Mouse (Mus musculus) monocyte, adult 2 months (primary cell): ENCODE data around the gene Itga2b.

Source experiments
- DNase-seq, 2 experiments: peaks; one replicate each; pipeline ENCODE4 v3.0.0; 2022; ENCODE audit warnings: low spot score in 2 of 2, low read depth in 1 of 2

Gene Itga2b

DNA sequence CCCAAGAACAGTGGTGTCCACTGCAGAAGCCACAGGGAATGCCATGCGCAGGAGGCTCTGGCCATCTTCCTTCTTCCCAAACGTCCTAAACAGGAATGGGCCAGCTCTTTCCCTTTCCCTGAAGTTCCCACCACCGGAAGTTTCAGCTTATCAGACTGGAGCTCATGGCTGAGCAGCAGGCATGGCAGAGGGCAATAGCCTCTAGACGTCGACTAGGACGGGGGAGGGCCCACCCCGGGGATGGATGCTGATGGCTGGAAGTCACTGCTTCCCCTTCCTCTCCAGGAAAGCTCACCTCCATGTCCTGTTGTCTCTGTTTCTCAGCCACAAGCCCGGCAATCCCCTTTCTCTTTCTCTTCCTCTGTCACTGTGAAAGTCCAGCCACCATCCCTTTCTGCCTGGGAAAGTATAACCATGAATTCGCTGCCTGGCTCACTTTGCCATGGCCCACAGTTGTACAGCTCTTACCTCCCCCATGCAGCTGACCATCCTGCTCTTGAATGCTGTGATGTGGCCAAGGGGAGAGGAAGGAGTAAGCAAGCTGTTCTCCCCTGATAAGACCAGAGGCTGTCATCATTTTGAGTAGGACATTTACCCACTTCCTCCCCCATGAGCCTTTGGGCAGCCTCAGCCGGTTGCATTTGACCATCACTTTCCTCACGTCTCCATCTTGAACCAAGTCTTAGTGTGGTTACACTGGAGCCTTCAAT, at the start of gene Itga2b:
TSS of gene Itga2b (minus strand) at position 475 of the 710 bp plus-strand sequence.
- no peak for DNase-seq

DNA sequence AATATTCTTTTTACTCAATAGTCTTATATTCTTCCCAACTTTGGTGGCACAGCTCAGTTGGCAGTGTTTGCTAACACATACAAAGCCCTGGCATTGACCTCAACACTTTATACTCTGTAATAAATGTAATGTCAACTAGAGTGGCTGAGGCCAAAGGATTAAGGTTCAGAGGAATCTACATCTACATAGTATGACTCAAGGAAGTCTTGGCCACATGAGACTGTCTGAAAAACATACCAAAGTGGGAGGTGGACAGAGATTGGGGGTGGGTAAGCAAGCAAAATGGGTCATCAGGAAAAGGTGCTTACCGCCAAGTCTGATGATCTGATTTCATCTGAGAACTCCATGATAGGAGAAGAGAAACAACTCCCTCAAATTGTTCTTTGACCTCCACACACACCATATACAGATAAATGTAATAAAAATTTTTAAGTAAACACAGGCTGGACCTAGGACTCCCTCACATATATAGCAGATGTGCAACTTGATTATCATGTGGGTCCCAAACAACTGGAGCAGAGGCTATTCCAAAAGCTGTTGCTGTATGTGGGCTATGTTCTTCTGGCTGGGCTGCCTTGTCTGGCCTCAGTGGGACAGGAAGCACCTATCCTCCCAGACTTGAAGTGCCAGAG, 45.0 kb upstream of the Itga2b start:
- DNase-seq, result no peak

DNA sequence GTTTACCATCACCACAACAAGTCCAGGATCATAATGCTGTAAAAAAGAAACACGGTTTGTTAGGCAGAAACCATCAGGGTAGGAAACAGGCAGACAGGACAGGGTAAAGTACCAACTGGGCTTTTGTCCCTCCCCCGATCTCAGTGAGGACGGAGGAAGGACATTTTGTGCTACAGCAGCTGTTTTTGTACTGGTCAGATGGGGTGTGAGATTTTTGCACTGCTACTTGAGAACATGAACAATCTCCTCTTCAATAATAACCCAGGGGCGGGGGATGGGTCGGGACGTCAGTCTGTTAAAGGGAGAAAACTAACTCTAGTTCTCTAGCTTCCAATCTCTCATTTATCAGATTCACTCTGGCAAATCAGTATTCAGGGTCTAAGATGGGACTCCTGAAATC, 40.3 kb upstream of the Itga2b start:
- DNase-seq, result no peak

DNA sequence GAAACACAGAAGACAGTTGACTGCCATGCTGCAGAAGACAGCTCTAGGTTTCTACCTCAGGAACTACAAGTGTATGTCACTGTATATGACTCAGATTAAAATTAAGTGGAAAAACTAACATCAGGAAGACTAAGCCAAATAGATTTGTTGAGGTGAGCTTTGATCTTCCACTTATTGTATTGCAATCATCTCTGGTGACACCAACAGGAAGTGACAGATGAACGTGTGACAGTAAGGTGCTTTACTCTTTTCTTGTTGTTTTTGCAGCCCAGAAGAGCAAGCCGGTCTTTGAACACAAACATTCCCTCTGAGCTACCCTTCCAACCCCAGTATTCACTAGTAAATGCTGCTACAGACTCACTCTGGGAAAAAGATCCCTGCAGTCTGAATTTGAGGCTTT, 26.8 kb upstream of the Itga2b start:
- DNase-seq, result no peak

DNA sequence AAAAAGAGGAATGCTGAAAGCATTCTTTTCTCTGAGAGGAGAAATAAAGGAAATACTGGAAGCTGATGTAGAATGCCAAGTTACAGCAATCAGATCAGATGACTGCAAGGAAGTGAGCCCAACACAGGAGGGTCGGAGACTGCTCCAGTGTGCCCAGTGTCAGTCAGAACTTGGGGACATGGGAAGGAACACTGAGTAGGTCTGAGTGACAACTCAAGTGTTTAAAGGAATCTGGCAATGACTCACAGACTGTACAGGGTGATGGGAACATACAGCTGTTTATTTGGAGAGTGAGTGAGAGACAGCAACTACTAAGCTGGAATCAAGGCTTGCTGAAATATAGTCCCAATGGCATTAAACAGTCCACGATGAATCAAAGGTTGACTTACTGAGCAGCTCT, 26.3 kb upstream of the Itga2b start:
- no peak for DNase-seq

DNA sequence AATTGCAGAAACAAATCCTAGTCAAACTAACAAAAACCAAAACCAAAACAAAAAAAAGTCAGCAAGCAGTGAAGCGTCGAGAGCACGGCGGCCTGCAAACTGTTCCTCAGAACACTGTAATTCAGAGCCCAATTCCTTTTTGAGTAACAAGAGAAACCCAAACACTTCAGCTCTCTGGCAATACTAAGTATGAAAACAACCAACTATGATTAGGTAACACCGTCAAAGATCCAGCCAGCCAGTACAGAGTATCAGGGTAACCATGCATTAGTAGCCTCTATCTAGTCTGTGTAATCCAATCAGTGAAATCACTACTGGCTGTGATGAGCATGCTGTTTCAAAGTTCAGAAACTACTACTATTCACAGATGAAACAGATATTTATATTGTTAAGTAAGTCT, 25.8 kb upstream of the Itga2b start:
- DNase-seq, result no peak

DNA sequence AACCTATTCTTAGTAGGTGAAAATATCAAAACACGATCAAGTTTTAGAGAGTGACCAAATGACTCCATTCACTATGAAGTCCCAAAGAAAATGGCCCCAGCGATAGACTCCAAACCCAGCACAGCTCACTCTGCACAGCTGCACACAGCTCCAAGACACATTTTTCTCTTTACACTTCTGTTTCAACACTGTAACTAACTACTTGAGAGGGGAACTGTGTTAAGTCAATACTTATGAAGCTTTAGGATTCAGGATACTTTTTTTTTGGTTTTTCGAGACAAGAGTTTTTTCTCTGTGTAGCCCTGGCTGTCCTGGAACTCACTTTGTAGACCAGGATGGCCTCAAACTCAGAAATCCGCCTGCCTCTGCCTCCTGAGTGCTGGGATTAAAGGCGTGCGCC, 25.2 kb upstream of the Itga2b start:
- no peak for DNase-seq

DNA sequence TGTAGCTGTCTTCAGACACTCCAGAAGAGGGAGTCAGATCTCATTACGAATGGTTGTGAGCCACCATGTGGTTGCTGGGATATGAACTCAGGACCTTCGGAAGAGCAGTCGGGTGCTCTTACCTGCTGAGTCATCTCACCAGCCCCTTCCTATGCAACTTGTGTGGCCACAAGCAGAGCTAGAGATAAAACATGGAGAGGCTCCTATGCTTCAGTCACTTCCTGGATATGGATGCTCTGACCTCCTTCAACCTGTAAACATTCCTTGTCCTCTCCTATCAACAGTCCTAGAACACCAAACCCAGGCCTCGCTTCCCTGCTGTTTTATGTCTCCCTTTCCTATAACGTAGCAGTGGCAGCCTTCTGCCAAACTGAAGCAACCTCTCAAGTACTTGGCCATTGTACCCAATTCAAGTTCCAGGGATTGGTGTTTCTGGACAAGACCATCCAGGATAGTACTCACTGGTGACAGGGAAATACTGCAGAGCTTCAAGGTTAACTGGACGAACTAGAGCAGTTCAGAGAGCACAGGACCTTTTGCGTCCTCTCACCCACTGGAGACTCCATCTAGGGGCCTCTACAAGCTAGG, 24.2 kb upstream of the Itga2b start:
- DNase-seq, result no peak

DNA sequence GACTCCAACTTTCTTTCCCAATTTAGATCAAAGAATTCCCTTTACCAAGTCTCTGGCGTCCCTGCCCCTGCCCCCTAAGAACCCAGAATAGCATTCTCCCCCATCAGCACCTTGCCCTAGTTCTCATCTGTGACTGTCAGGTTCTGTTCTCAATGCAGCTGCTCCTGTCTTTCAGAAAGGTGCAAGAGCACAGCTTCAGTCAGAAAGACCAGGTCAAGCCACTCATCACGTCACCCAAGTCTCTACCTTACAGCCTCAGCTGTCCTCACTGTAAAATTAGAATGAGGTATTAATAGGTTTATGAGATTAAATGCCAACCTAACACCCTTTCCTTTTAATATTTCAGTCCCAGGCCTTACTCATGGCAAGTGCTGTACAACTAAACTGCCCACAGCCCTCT, 23.3 kb upstream of the Itga2b start:
- no peak for DNase-seq

DNA sequence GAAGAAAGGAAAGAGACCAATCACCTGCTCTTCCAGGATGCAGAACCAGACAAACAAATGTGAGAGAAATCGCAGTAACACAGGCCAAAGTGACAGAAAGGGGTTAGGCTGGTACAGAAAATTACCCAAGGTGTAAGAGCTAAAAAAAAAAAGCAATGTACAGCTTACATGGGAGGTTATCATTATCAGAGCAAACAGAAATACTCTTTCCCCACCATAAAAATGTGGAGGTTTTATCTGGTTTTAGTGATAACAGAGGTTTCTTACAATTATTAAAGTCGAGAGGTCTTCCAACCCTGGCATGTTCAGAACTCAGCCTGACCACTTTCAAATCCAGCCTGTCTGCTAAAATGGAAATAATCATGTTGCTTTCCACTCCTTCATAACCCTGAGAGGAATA, 18.0 kb upstream of the Itga2b start:
- no peak for DNase-seq

DNA sequence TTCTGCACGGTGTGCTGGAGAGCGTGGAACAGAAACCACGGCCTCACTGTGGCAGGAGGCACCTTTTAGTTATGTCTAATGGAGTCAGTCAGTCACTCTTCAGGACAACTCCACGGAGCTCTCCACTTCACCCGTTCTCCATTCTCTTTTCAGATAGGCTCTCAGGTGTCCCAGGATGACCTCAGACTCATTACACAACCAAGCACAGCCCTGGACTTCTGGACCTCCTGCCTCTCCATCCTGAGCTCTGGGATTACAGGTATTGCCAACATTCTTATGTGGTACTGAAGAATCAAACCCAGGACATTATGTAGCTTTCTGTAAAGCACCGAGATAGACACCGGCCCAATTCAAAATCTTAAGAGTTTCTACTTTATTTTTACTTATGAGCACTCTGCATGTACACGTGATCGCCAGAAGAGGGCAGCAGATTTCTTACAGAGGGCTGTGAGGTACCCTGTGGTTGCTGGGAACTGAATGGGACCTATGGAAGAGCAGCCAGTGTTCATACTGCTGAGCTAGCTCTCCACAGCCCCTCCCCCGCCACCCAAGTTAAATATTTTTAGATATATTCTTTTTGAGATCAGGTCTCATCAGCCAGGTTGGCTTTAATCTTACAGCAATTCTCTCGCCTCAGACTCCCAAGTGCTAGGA, 16.9 kb upstream of the Itga2b start:
- DNase-seq, result no peak

DNA sequence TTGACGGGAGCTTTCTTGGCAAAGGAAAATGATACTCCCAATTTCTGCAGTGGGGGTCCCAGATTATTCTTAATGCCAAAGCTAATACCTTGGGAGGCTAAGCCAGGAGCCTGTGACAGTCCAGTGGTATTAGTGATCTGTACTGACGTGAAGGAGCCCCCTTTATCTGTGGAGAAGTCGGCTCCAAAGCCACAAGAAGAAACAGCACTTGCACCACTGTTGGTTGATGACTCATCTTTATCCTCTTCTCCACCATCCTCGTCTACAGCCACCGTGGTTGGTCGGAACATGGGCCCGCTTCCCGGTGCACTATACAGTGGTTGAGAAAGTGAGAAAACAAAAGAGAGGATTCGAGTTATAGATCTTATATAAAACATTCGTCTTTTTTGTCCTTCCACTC, 11.9 kb upstream of the Itga2b start:
- DNase-seq, result no peak

DNA sequence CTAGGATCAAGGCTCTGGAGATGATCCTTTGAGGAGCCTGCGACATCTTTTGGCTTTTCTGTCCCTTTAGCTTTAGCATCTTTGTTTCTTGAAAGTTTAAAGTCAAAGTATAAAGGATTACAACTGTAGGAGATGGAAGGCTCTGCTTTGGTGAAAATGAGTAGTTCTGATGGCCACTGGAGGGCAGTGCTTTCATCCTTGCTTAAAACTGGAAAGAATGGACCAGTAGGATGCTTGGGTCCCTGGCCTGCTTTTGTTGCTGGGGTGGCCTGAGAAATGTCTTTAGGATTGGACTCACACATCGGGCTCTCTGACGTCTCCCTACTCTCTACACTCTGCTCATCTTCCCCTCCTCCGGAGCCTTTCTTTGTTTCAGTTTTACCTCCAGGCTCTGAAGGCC, 11.0 kb upstream of the Itga2b start:
- DNase-seq, result no peak

DNA sequence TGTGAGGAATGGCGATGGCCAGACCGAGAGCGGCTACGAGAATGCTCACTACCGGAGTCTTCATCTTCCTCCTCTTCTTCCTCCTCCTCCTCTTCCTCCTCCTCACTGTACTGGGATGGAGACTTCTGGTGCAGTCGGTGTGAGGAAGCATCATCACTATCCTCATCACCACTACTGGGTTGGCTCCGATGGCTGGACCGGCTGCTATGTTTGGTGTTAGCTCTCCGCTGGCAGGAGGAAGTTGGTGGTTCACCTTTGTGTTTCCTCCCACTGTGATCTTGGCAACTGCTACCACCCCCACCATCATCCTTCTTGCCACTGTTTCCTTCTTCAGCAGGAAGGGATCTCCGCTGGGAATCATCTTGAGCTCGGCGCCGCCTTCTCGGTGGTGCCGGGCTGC, 10.2 kb upstream of the Itga2b start:
- DNase-seq, result no peak

DNA sequence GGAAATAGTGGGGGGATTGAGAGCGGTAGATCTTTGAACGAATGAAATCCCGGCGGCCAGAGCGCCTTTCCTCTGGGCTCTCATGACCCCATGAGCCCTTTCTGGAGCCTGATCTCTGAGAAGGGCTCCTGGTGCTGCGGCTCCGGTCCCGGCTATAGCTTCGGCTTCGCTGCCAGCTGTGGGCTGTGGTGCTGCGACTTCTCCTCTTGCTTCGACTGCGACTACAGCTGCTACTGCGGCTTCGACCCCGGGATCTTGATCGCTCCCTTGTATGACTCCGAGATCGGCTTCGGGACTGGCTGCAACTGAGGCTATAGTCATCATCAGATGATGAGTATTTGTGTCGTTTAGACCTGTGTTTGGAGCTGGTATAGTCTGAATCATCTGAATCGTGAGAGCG, 9.7 kb upstream of the Itga2b start:
- DNase-seq, result no peak

DNA sequence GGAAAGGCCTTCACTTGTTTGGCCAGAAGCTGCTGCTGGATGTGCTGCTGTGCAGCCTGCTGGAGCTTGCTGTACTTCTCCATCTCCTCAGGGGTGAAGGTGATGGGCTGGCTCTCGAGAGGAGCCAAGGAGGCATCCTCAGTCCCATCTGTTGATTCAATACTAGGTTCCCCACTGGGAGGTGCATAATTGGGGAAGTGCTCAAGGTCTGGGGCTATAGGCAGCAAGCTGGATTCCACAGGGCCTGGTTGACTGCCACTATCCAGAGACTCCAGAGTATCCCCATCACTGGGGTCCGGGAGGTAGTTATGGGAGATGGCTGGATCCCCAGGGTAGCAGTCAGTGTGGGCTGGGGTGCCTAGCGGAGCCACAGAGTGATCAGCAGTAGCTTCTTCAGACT, 8.7 kb upstream of the Itga2b start:
- DNase-seq, result no peak

DNA sequence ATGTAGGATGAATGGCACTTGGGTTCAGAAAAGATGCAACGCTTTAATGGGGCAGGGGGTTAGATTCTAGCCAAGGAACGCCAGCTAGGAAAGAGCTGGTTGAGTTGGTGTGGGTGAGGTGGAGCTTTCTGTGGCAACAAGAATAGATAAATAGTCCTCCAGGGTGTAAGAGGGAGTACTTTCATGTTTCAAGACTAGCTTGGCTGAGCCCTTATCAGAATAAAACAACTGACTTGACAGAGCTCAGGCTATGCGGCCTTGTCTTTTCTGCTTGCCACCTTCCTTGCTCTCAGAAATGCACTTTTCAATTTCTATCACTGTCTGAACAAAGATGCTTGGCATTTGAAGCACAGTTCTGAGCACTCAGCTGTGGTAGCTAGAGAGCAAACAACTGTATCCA, 5.1 kb upstream of the Itga2b start:
- no peak for DNase-seq

DNA sequence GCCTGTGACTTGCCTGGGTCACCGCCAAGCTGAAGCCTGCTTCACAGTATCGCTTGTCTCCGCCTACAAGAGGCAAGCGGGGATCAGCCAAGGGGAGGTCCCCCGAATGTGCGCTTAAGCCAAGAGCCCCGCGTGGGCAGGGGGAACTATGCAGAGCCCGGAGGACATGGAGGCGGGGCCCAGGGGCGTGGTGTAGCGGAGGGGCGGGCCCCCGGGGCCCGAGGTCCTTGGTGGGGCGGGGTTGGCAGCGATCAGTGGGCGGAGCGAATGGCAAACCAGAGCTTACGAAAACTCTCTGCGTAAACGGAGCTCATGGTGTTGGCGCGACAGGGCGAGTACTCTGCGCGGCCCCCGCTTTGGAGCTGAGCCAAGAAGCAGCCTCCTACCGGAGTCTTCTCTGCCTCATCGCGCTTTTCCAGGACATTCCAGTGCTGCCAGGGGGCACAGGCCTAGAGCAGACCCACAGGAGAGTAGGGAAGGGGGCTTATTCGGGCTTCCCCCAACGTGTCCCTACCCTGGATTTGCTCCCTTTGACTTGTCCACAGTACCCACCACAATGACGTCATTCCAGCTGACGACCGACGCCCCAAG, 2.8 kb downstream of the Itga2b start:
- DNase-seq, result peak; percentile 77 to 91

DNA sequence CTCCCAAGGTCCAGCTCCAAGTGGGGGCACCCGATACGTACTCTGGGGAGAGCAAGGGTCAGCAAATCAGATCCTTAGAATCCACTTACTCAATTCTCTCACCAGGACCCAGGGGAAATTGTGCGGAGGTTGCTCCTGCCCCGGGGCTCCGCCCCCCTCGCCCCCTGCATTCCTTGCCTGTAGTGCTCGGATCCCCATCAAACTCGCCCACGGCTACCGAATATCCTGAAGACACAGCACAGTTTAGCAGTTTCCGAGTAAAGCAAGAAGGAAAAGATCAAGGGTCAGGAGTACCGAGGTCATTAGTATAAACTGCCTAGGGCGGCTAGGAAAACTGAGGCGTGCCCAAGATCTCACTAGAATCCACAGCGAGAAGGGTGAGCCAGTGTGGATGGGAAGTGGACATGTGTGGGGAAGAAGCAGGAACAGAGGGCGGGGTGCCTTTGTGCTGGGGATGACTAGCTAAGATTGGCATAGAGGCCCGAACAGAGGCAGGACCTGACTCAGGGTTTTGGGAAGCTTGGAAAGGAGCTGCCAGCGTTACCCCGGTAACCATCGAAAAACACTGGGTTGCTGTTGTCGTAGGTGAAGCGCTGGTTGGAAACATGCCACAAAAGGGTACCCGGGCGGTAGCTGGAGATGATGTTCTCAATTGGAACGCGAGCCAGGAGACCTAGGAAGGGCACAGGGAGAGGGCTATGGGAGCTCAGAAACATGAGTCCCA, 4.0 kb downstream of the Itga2b start:
- DNase-seq, result no peak

DNA sequence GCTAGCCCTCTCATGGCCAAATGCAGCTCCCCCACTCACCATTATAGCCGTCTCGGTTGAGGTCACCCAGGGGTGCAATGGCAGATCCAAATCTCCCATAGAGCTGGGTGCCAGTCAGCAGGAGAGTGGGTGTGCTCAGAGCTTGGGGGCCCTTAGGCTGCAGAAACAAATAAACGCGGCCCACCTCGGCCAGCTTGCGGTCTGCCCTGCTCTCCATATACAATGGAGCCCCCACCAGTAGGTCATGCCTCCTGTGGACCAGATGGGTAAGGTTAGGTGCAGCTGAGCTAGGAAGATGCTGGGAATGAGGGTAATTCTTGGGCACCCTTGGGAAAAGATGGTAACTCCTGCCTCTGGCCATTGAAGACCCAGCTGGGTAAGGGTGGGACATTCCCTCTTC, 5.0 kb downstream of the Itga2b start:
- no peak for DNase-seq

DNA sequence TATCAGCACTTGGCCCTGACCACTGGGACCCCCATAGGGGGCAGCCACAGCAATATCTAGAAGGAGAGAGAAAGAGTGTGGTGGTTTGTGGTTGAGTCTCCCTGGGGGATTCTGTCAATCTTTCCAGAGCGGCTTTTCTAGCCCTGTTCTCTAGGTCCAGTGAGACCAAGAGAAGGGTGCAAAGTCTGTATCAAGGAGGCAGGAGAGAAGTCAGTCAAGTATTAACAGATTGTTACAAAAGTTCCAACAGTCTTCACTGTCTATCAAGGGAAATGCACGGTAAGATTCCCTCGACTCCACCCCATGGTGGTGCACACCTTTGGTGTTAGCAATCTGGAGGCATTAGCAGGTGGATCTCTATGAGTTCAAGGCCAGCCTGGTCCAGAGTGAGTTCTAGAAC, 8.2 kb downstream of the Itga2b start:
- DNase-seq, result no peak
